Mouse (Mus musculus) bone marrow macrophage, adult 2 months (primary cell): Measurements from ENCODE around the gene Abat.

Experiments
- CTCF ChIP-seq: IDR thresholded peaks from 2 replicates; pipeline ENCODE4 v1.5.1; 2012; ENCODE audit warnings: low read depth, mild to moderate bottlenecking, low read length, moderate library complexity
- POLR2A ChIP-seq: IDR thresholded peaks from 2 replicates; pipeline ENCODE4 v1.6.1; 2012; ENCODE audit warnings: mild to moderate bottlenecking, low read depth, low read length, borderline replicate concordance

DNA sequence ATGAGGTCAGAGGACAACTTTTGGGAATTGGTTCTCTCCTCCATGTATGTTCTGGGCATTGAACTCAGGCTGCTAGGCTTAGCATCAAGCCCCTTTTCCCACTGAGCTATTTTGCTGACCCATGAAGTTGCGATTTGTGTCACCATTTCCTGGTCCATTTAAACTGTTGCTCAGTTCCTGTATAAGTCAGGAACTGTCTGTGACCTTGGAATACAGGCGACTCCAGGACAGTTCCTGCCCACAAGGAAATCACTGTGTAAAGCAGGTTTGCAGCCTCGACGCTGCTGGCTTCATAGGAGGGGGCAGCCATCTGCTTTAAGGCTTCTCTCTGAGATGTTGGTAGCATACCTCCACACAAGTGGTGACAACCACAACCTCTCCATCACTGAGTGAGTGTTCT lies 8.1 kb downstream of the Abat start:
- TF ChIP-seq POLR2A = no peak
- no peak for TF ChIP-seq CTCF
